Mouse (Mus musculus): Measurements from ENCODE around the gene Wdr35. TPM values are rescaled to one million over a fixed set of nuclear protein-coding genes. Genes with fewer than 3 reads are reported as not detected.

The Wdr35 gene
- polyA plus RNA-seq, 1 experiment from 2014 or later = 32.6 TPM

- peak overlapping the region; percentile 71 for H3K4me2 ChIP-seq
- H3K36me3 ChIP-seq = peaks cover 14% of the 10 kb centered on the region
- H3K4me3 ChIP-seq (replicated peaks) = peak overlapping the region; percentile 62
- H3K27me3 ChIP-seq = no peaks in the 10 kb centered on the region
- H3K9me3 ChIP-seq = no peaks in the 10 kb centered on the region
- H3K4me1 ChIP-seq (replicated peaks) = peaks cover 15% of the 10 kb centered on the region
- WGBS = 74% methylated on average over 8 of the region's 8 CpGs
- H3K27ac ChIP-seq = peak overlapping the region; percentile 99
- ATAC-seq (ENCODE audit: insufficient number of reproducible peaks, insufficient read depth, low FRiP score, low TSS enrichment, low read depth) = no peak
- peak overlapping the region; percentile 88 for H3K9ac ChIP-seq (replicated peaks)
Observed at GRCm38 (mm10) chr12:9031166-9031565, 57.5 kb downstream of the Wdr35 start.

DNA sequence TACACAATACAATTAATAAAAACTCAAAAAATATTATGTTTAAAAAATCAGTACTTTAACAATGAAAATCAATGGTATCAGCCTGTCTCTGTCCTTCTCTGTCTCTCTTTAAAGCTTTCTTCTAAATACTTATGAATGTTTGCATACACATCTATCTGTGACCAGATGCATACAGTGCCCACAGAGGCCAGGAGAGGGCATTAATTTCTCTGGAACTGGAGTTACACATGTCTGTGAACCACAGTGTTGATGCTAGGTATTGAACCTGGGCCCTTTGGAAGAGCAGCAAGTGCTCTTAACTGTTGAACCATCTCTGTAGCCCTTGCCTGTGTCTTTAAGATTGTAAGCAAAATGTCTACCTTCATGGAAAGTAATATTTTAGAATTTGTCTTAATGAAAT, 59.4 kb downstream of the Wdr35 start:
- Histone ChIP-seq H3K27ac (no peak overlapping the region), H3K4me1 (replicated peaks) (peaks cover 15% of the 10 kb centered on the region), H3K36me3 (peaks cover 4% of the 10 kb centered on the region), H3K9me3 (no peaks in the 10 kb centered on the region), H3K9ac (replicated peaks) (no peak overlapping the region), H3K27me3 (no peaks in the 10 kb centered on the region), H3K4me3 (replicated peaks) (no peak overlapping the region), H3K4me2 (no peak overlapping the region)
- ATAC-seq (ENCODE audit: insufficient number of reproducible peaks, insufficient read depth, low FRiP score, low TSS enrichment, low read depth) = no peak

- H3K27me3 ChIP-seq = no peaks in the 10 kb centered on the region
- no peak for ATAC-seq (ENCODE audit: insufficient number of reproducible peaks, insufficient read depth, low FRiP score, low TSS enrichment, low read depth)
- no peak overlapping the region for H3K4me3 ChIP-seq (replicated peaks)
- H3K36me3 ChIP-seq = no peaks in the 10 kb centered on the region
- 86% methylated on average over 9 of the region's 9 CpGs for WGBS
- no peaks in the 10 kb centered on the region for H3K9me3 ChIP-seq
- no peak overlapping the region for H3K9ac ChIP-seq (replicated peaks)
- H3K4me1 ChIP-seq (replicated peaks) = peaks cover 20% of the 10 kb centered on the region
- no peak overlapping the region for H3K4me2 ChIP-seq
- H3K27ac ChIP-seq = no peak overlapping the region
Observed at GRCm38 (mm10) chr12:9036409-9036808, 62.7 kb downstream of the Wdr35 start.

- H3K9ac ChIP-seq (replicated peaks) = no peak overlapping the region
- H3K4me3 ChIP-seq (replicated peaks) = no peak overlapping the region
- H3K9me3 ChIP-seq = no peaks in the 10 kb centered on the region; the same call in 1 of the 2 replicates
- no peaks in the 10 kb centered on the region for H3K27me3 ChIP-seq
- peaks cover 12% of the 10 kb centered on the region for H3K4me1 ChIP-seq (replicated peaks)
- H3K27ac ChIP-seq = no peak overlapping the region
- ATAC-seq (ENCODE audit: insufficient number of reproducible peaks, insufficient read depth, low FRiP score, low TSS enrichment, low read depth) = no peak
- H3K4me2 ChIP-seq = no peak overlapping the region
- peaks cover 9% of the 10 kb centered on the region; the same call in 1 of the 2 replicates for H3K36me3 ChIP-seq
- WGBS = 60% methylated on average over 5 of the region's 5 CpGs
Observed at GRCm38 (mm10) chr12:9040177-9040576, 66.5 kb downstream of the Wdr35 start.

- 64% methylated on average over 7 of the region's 7 CpGs for WGBS
- H3K27me3 ChIP-seq = no peaks in the 10 kb centered on the region
- no peaks in the 10 kb centered on the region; the same call in 1 of the 2 replicates for H3K9me3 ChIP-seq
- ATAC-seq (ENCODE audit: insufficient number of reproducible peaks, insufficient read depth, low FRiP score, low TSS enrichment, low read depth) = no peak
- H3K4me1 ChIP-seq (replicated peaks) = peaks cover 12% of the 10 kb centered on the region
- 0 out of 2 replicates have a peak overlapping the region, but pooled peaks have one; percentile 13 for H3K27ac ChIP-seq
- H3K4me2 ChIP-seq = no peak overlapping the region
- H3K36me3 ChIP-seq = peaks cover 9% of the 10 kb centered on the region; the same call in 1 of the 2 replicates
- no peak overlapping the region for H3K9ac ChIP-seq (replicated peaks)
- H3K4me3 ChIP-seq (replicated peaks) = no peak overlapping the region
Observed at GRCm38 (mm10) chr12:9040686-9041085, 67.0 kb downstream of the Wdr35 start.

- no peaks in the 10 kb centered on the region; the same call in 1 of the 2 replicates for H3K9me3 ChIP-seq
- no peak overlapping the region for H3K27ac ChIP-seq
- H3K4me1 ChIP-seq (replicated peaks) = peaks cover 12% of the 10 kb centered on the region
- no peaks in the 10 kb centered on the region for H3K27me3 ChIP-seq
- H3K4me2 ChIP-seq = no peak overlapping the region
- WGBS = 75% methylated on average over 5 of the region's 5 CpGs
- ATAC-seq (ENCODE audit: insufficient number of reproducible peaks, insufficient read depth, low FRiP score, low TSS enrichment, low read depth) = no peak
- H3K36me3 ChIP-seq = peaks cover 9% of the 10 kb centered on the region; the same call in 1 of the 2 replicates
- no peak overlapping the region for H3K9ac ChIP-seq (replicated peaks)
- H3K4me3 ChIP-seq (replicated peaks) = no peak overlapping the region
Observed at GRCm38 (mm10) chr12:9042316-9042715, 68.6 kb downstream of the Wdr35 start.

- H3K27ac ChIP-seq = no peak overlapping the region
- H3K4me2 ChIP-seq = no peak overlapping the region
- peaks cover 9% of the 10 kb centered on the region; the same call in 1 of the 2 replicates for H3K36me3 ChIP-seq
- no peaks in the 10 kb centered on the region for H3K27me3 ChIP-seq
- H3K9ac ChIP-seq (replicated peaks) = no peak overlapping the region
- no peak overlapping the region for H3K4me3 ChIP-seq (replicated peaks)
- ATAC-seq (ENCODE audit: insufficient number of reproducible peaks, insufficient read depth, low FRiP score, low TSS enrichment, low read depth) = no peak
- 88% methylated on average over 3 of the region's 3 CpGs for whole genome bisulfite sequencing
- H3K4me1 ChIP-seq (replicated peaks) = peaks cover 12% of the 10 kb centered on the region
- H3K9me3 ChIP-seq = no peaks in the 10 kb centered on the region; the same call in 1 of the 2 replicates
Observed at GRCm38 (mm10) chr12:9042759-9043158, 69.1 kb downstream of the Wdr35 start.

DNA sequence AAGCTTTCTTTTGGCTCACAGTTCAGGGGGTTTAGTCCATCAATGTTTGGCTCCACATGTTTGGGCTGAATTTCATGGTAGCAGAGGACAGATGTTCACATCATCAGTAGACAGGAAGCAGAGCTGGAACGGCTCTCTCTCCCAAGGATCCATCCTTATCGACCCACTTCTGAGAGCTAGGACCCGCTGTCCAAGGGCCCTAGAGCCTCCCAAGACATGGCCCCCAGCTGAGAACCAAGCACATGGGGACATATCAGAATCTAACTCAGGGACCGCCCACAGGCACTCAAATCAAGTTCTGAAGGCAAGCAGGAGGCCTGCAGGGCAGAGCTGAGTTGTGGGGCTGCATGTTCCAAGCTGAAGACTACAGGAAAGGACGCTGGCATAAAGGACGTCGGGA, 71.0 kb downstream of the Wdr35 start:
- no peak overlapping the region for H3K4me3 ChIP-seq (replicated peaks)
- no peak overlapping the region for H3K27ac ChIP-seq
- no peak for ATAC-seq (ENCODE audit: insufficient number of reproducible peaks, insufficient read depth, low FRiP score, low TSS enrichment, low read depth)
- H3K36me3 ChIP-seq = peaks cover 9% of the 10 kb centered on the region; the same call in 1 of the 2 replicates
- H3K9ac ChIP-seq (replicated peaks) = no peak overlapping the region
- no peak overlapping the region for H3K4me2 ChIP-seq
- no peaks in the 10 kb centered on the region; the same call in 1 of the 2 replicates for H3K9me3 ChIP-seq
- H3K4me1 ChIP-seq (replicated peaks) = peaks cover 12% of the 10 kb centered on the region
- no peaks in the 10 kb centered on the region for H3K27me3 ChIP-seq
- 94% methylated on average over 7 of the region's 7 CpGs for WGBS

DNA sequence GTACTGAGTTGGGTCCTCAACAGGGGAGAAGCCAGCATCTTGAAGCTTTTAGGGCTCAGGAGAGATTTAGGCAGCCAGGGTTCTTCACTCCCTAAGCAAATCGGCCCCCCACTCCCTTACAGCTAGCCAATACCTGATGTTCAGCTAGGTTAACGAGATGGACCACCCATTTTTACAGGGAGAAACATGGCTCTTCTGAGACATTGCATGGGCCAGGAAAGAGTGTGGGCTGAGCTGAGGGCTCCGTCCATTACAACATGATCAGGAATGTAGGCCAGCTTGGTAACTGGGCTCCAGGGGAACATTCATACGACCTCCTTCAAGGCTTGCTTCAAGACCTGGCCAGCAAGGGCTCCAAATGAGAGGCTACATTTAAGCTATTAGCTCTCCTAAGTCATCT, 73.0 kb downstream of the Wdr35 start:
- H3K27me3 ChIP-seq = peaks cover 5% of the 10 kb centered on the region; the same call in 1 of the 2 replicates
- no peak for ATAC-seq (ENCODE audit: insufficient number of reproducible peaks, insufficient read depth, low FRiP score, low TSS enrichment, low read depth)
- H3K9ac ChIP-seq (replicated peaks) = no peak overlapping the region
- no peak overlapping the region for H3K27ac ChIP-seq
- peaks cover 5% of the 10 kb centered on the region for H3K4me1 ChIP-seq (replicated peaks)
- no peak overlapping the region for H3K4me3 ChIP-seq (replicated peaks)
- H3K4me2 ChIP-seq = no peak overlapping the region
- H3K36me3 ChIP-seq = peaks cover 9% of the 10 kb centered on the region; the same call in 1 of the 2 replicates
- H3K9me3 ChIP-seq = no peaks in the 10 kb centered on the region; the same call in 1 of the 2 replicates
- 70% methylated on average over 4 of the region's 4 CpGs for WGBS

- H3K27me3 ChIP-seq = peaks cover 5% of the 10 kb centered on the region; the same call in 1 of the 2 replicates
- peaks cover 9% of the 10 kb centered on the region; the same call in 1 of the 2 replicates for H3K36me3 ChIP-seq
- H3K4me1 ChIP-seq (replicated peaks) = peaks cover 5% of the 10 kb centered on the region
- H3K9me3 ChIP-seq = no peaks in the 10 kb centered on the region; the same call in 1 of the 2 replicates
- no peak overlapping the region for H3K4me2 ChIP-seq
- no peak overlapping the region for H3K9ac ChIP-seq (replicated peaks)
- 75% methylated on average over 8 of the region's 8 CpGs for WGBS
- no peak overlapping the region for H3K4me3 ChIP-seq (replicated peaks)
- H3K27ac ChIP-seq = no peak overlapping the region
- ATAC-seq (ENCODE audit: insufficient number of reproducible peaks, insufficient read depth, low FRiP score, low TSS enrichment, low read depth) = no peak
Observed at GRCm38 (mm10) chr12:9048090-9048489, 74.4 kb downstream of the Wdr35 start.

DNA sequence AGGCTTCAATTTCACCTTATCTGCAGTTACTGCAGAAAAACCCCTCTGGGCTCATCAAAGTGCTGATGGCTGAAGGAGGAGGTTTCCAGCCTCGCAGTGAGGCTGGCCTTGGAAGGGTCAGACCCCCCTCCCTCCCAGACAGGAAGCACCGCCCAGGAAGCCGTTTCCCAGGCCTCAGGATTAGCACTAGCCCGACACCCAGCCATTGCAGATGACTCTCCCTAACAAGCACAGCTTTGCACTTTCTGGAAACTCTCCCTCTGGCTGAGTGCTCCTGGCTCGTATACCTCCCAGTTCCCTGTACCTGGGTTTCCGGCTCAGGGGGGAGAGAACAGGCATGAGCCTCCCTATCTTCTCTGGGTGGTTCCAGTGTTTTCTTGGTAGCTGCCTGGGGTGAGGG, 77.1 kb downstream of the Wdr35 start:
- H3K27me3 ChIP-seq = peaks cover 5% of the 10 kb centered on the region; the same call in 1 of the 2 replicates
- no peaks in the 10 kb centered on the region for H3K9me3 ChIP-seq
- no peak overlapping the region for H3K9ac ChIP-seq (replicated peaks)
- no peak for ATAC-seq (ENCODE audit: insufficient number of reproducible peaks, insufficient read depth, low FRiP score, low TSS enrichment, low read depth)
- H3K4me2 ChIP-seq = peak overlapping the region; percentile 3; the same call in 1 of the 2 replicates
- H3K36me3 ChIP-seq = no peaks in the 10 kb centered on the region
- no peak overlapping the region for H3K4me3 ChIP-seq (replicated peaks)
- WGBS = 17% methylated on average over 6 of the region's 6 CpGs
- H3K4me1 ChIP-seq (replicated peaks) = peaks cover 5% of the 10 kb centered on the region
- no peak overlapping the region for H3K27ac ChIP-seq

Data from limb, embryonic 12.5 days (tissue).